Mouse (Mus musculus): Measurements from ENCODE around the gene Crtap. TPM values are rescaled to one million over a fixed set of nuclear protein-coding genes. Genes with fewer than 3 reads are reported as not detected.

Crtap gene
- 35.6 and 44.4 TPM in 2 replicates for polyA plus RNA-seq (2014; fragmentation: Nextera tagmentation; extraction: Ambion mirVana)

GRCm38 (mm10) chr9:114389905-114390748, at the start of gene Crtap:
Gene Crtap (minus strand): TSS chr9:114390675.
- WGBS: under 1% methylated on average over 96 of the region's 96 CpGs
- Histone ChIP-seq H3K4me2 (ENCODE audit: low read depth, low read length, severe bottlenecking) (peak within 1 kb of the TSS; percentile 87), H3K4me1 (replicated peaks; ENCODE audit: control insufficient read depth, insufficient read depth, low read length) (no peaks in the 10 kb centered on the region), H3K27ac (ENCODE audit: low read depth, low read length) (no peak within 1 kb of the TSS), H3K27me3 (ENCODE audit: control insufficient read depth, insufficient read depth, low read length) (no peaks in the 10 kb centered on the region), H3K4me3 (ENCODE audit: low read depth, low read length) (peak within 1 kb of the TSS; percentile 72), H3K36me3 (ENCODE audit: control insufficient read depth, insufficient read depth, low read length) (no peaks in the 10 kb centered on the region), H3K9ac (ENCODE audit: low read length) (peak within 1 kb of the TSS; percentile 71), H3K9me3 (ENCODE audit: control insufficient read depth, low read length) (no peaks in the 10 kb centered on the region)
- DNase-seq (ENCODE audit: low spot score) (peak; percentile 84), ATAC-seq (replicated peaks; ENCODE audit: low FRiP score) (peak; percentile 78)

GRCm38 (mm10) chr9:114435668-114436067, 45.2 kb upstream of the Crtap start:
- Histone ChIP-seq H3K4me3 (ENCODE audit: low read depth, low read length) (no peak overlapping the region), H3K9me3 (ENCODE audit: control insufficient read depth, low read length) (peaks cover 4% of the 10 kb centered on the region; the same call in 1 of the 2 replicates), H3K4me2 (ENCODE audit: low read depth, low read length, severe bottlenecking) (no peak overlapping the region), H3K4me1 (replicated peaks; ENCODE audit: control insufficient read depth, insufficient read depth, low read length) (no peaks in the 10 kb centered on the region), H3K27me3 (ENCODE audit: control insufficient read depth, insufficient read depth, low read length) (no peaks in the 10 kb centered on the region), H3K9ac (ENCODE audit: low read length) (no peak overlapping the region), H3K36me3 (ENCODE audit: control insufficient read depth, insufficient read depth, low read length) (no peaks in the 10 kb centered on the region), H3K27ac (ENCODE audit: low read depth, low read length) (no peak overlapping the region)
- ATAC-seq (replicated peaks; ENCODE audit: low FRiP score) (no peak), DNase-seq (ENCODE audit: low spot score) (no peak)
- 79% methylated on average over 2 of the region's 2 CpGs for WGBS

GRCm38 (mm10) chr9:114428103-114428834, 37.8 kb upstream of the Crtap start:
- no peak for ATAC-seq (replicated peaks; ENCODE audit: low FRiP score)

GRCm38 (mm10) chr9:114427425-114427824, 37.0 kb upstream of the Crtap start:
- 93% methylated on average over 8 of the region's 8 CpGs for WGBS
- Histone ChIP-seq H3K9me3 (ENCODE audit: control insufficient read depth, low read length) (peaks cover 4% of the 10 kb centered on the region; the same call in 1 of the 2 replicates), H3K4me3 (ENCODE audit: low read depth, low read length) (no peak overlapping the region), H3K27me3 (ENCODE audit: control insufficient read depth, insufficient read depth, low read length) (no peaks in the 10 kb centered on the region), H3K36me3 (ENCODE audit: control insufficient read depth, insufficient read depth, low read length) (peaks cover 3% of the 10 kb centered on the region; the same call in 1 of the 2 replicates), H3K9ac (ENCODE audit: low read length) (no peak overlapping the region), H3K4me1 (replicated peaks; ENCODE audit: control insufficient read depth, insufficient read depth, low read length) (no peaks in the 10 kb centered on the region), H3K4me2 (ENCODE audit: low read depth, low read length, severe bottlenecking) (no peak overlapping the region), H3K27ac (ENCODE audit: low read depth, low read length) (no peak overlapping the region)
- ATAC-seq (replicated peaks; ENCODE audit: low FRiP score) (no peak), DNase-seq (ENCODE audit: low spot score) (no peak)

More at GRCm38 (mm10) chr9:114428103-114428834, 37.8 kb upstream of the Crtap start:
- Histone ChIP-seq H3K27ac (ENCODE audit: low read depth, low read length) (no peak overlapping the region), H3K36me3 (ENCODE audit: control insufficient read depth, insufficient read depth, low read length) (peaks cover 3% of the 10 kb centered on the region; the same call in 1 of the 2 replicates), H3K4me2 (ENCODE audit: low read depth, low read length, severe bottlenecking) (no peak overlapping the region), H3K9ac (ENCODE audit: low read length) (no peak overlapping the region), H3K9me3 (ENCODE audit: control insufficient read depth, low read length) (peaks cover 4% of the 10 kb centered on the region; the same call in 1 of the 2 replicates), H3K4me3 (ENCODE audit: low read depth, low read length) (no peak overlapping the region), H3K27me3 (ENCODE audit: control insufficient read depth, insufficient read depth, low read length) (no peaks in the 10 kb centered on the region), H3K4me1 (replicated peaks; ENCODE audit: control insufficient read depth, insufficient read depth, low read length) (no peaks in the 10 kb centered on the region)
- no peak for DNase-seq (ENCODE audit: low spot score)
- 90% methylated on average over 12 of the region's 12 CpGs for WGBS

GRCm38 (mm10) chr9:114426201-114426600, 35.7 kb upstream of the Crtap start:
- Histone ChIP-seq H3K4me2 (ENCODE audit: low read depth, low read length, severe bottlenecking) (no peak overlapping the region), H3K4me1 (replicated peaks; ENCODE audit: control insufficient read depth, insufficient read depth, low read length) (no peaks in the 10 kb centered on the region), H3K9ac (ENCODE audit: low read length) (no peak overlapping the region), H3K27me3 (ENCODE audit: control insufficient read depth, insufficient read depth, low read length) (no peaks in the 10 kb centered on the region), H3K4me3 (ENCODE audit: low read depth, low read length) (no peak overlapping the region), H3K27ac (ENCODE audit: low read depth, low read length) (no peak overlapping the region), H3K9me3 (ENCODE audit: control insufficient read depth, low read length) (peaks cover 4% of the 10 kb centered on the region; the same call in 1 of the 2 replicates), H3K36me3 (ENCODE audit: control insufficient read depth, insufficient read depth, low read length) (peaks cover 3% of the 10 kb centered on the region; the same call in 1 of the 2 replicates)
- ATAC-seq (replicated peaks; ENCODE audit: low FRiP score) (no peak), DNase-seq (ENCODE audit: low spot score) (no peak)
- 90% methylated on average over 5 of the region's 5 CpGs for WGBS

- no peak overlapping the region for H3K4me3 ChIP-seq (ENCODE audit: low read depth, low read length)
- H3K27ac ChIP-seq (ENCODE audit: low read depth, low read length): no peak overlapping the region
- peaks cover 3% of the 10 kb centered on the region; the same call in 1 of the 2 replicates for H3K36me3 ChIP-seq (ENCODE audit: control insufficient read depth, insufficient read depth, low read length)
- H3K4me1 ChIP-seq (replicated peaks; ENCODE audit: control insufficient read depth, insufficient read depth, low read length): no peaks in the 10 kb centered on the region
- 94% methylated on average over 5 of the region's 5 CpGs for WGBS
- peaks cover 4% of the 10 kb centered on the region; the same call in 1 of the 2 replicates for H3K9me3 ChIP-seq (ENCODE audit: control insufficient read depth, low read length)
- H3K9ac ChIP-seq (ENCODE audit: low read length): no peak overlapping the region
- ATAC-seq (replicated peaks; ENCODE audit: low FRiP score): no peak
- H3K27me3 ChIP-seq (ENCODE audit: control insufficient read depth, insufficient read depth, low read length): no peaks in the 10 kb centered on the region
- H3K4me2 ChIP-seq (ENCODE audit: low read depth, low read length, severe bottlenecking): no peak overlapping the region
- DNase-seq (ENCODE audit: low spot score): no peak
These were observed 35.1 kb upstream of the Crtap start for GRCm38 (mm10) chr9:114425576-114425975.

- DNase-seq (ENCODE audit: low spot score): no peak
These were observed 31.3 kb upstream of the Crtap start for GRCm38 (mm10) chr9:114421797-114422196.

GRCm38 (mm10) chr9:114421045-114421444, 30.6 kb upstream of the Crtap start:
- DNase-seq (ENCODE audit: low spot score) (no peak), ATAC-seq (replicated peaks; ENCODE audit: low FRiP score) (no peak)
- Histone ChIP-seq H3K36me3 (ENCODE audit: control insufficient read depth, insufficient read depth, low read length) (peaks cover 3% of the 10 kb centered on the region; the same call in 1 of the 2 replicates), H3K27ac (ENCODE audit: low read depth, low read length) (no peak overlapping the region), H3K4me3 (ENCODE audit: low read depth, low read length) (no peak overlapping the region), H3K9ac (ENCODE audit: low read length) (no peak overlapping the region), H3K9me3 (ENCODE audit: control insufficient read depth, low read length) (peaks cover 4% of the 10 kb centered on the region; the same call in 1 of the 2 replicates), H3K4me1 (replicated peaks; ENCODE audit: control insufficient read depth, insufficient read depth, low read length) (no peaks in the 10 kb centered on the region), H3K27me3 (ENCODE audit: control insufficient read depth, insufficient read depth, low read length) (no peaks in the 10 kb centered on the region), H3K4me2 (ENCODE audit: low read depth, low read length, severe bottlenecking) (no peak overlapping the region)
- 77% methylated on average over 3 of the region's 3 CpGs for WGBS

More at GRCm38 (mm10) chr9:114421797-114422196, 31.3 kb upstream of the Crtap start:
- Histone ChIP-seq H3K9ac (ENCODE audit: low read length) (no peak overlapping the region), H3K36me3 (ENCODE audit: control insufficient read depth, insufficient read depth, low read length) (peaks cover 3% of the 10 kb centered on the region; the same call in 1 of the 2 replicates), H3K27ac (ENCODE audit: low read depth, low read length) (no peak overlapping the region), H3K4me1 (replicated peaks; ENCODE audit: control insufficient read depth, insufficient read depth, low read length) (no peaks in the 10 kb centered on the region), H3K4me2 (ENCODE audit: low read depth, low read length, severe bottlenecking) (no peak overlapping the region), H3K4me3 (ENCODE audit: low read depth, low read length) (no peak overlapping the region), H3K27me3 (ENCODE audit: control insufficient read depth, insufficient read depth, low read length) (no peaks in the 10 kb centered on the region), H3K9me3 (ENCODE audit: control insufficient read depth, low read length) (peaks cover 4% of the 10 kb centered on the region; the same call in 1 of the 2 replicates)
- no peak for ATAC-seq (replicated peaks; ENCODE audit: low FRiP score)
- WGBS: 95% methylated on average over 7 of the region's 7 CpGs

Measured in forebrain, embryonic 11.5 days (tissue).